Mouse (Mus musculus): Measurements from ENCODE around the gene Tnfrsf9. TPM values are rescaled to one million over a fixed set of nuclear protein-coding genes. Genes with fewer than 3 reads are reported as not detected.

Gene Tnfrsf9
- polyA plus RNA-seq, 1 experiment from 2014 or later, result 0.13 TPM

DNA sequence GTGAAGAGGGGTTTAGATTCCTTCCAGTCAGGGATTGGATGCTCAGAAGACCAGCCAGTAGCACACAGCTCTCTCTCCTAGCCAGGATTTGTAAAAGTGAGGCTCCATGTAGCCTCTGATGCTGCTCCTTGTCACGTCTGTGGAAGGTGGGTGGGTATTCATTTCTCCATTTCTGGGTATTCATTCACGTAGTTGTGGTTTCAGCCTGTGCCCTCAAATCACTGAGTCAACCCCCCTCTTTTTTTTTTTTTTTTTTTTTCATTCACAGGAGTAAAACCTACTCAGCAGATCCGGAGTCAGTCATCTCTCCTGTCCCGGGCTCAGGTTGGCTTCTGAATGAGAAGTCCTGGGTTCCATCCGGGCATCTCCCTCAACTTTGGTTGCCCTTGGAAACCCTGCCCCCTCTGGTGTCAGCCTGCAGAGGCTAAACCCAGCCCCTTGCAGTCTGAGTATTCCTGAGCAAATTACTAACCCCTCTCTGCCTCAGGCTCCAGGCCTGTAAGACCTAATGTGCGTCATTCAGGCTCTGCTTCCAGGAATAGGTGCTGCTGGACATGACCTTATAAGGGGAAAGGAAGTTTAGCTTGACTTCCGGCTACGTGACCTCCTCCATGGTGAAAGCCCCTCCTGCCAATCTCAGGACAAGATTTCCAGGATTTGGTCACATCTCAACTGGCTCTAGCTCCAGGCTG, 3.1 kb downstream of the Tnfrsf9 start:
- Histone ChIP-seq H3K36me3 (ENCODE audit: insufficient read depth, low read length) (no peaks in the 10 kb centered on the region), H3K9ac (ENCODE audit: low read depth, low read length) (no peak overlapping the region), H3K4me2 (ENCODE audit: low read length) (no peak overlapping the region), H3K27me3 (ENCODE audit: insufficient read depth, low read length) (no peaks in the 10 kb centered on the region), H3K4me1 (replicated peaks; ENCODE audit: insufficient read depth, low read length) (peaks cover 16% of the 10 kb centered on the region; the same call in 1 of the 2 replicates), H3K27ac (no peak overlapping the region), H3K4me3 (replicated peaks; ENCODE audit: low read depth, low read length) (no peak overlapping the region), H3K9me3 (replicated peaks; ENCODE audit: low read length) (no peaks in the 10 kb centered on the region)
- no peak for ATAC-seq (replicated peaks; ENCODE audit: low FRiP score, low read depth)
- 70% methylated on average over 8 of the region's 8 CpGs for WGBS
- no peak for TF ChIP-seq CTCF (IDR thresholded peaks at IDR 0.05; ENCODE audit: low read depth)
- no peak for DNase-seq (ENCODE audit: low spot score)

DNA sequence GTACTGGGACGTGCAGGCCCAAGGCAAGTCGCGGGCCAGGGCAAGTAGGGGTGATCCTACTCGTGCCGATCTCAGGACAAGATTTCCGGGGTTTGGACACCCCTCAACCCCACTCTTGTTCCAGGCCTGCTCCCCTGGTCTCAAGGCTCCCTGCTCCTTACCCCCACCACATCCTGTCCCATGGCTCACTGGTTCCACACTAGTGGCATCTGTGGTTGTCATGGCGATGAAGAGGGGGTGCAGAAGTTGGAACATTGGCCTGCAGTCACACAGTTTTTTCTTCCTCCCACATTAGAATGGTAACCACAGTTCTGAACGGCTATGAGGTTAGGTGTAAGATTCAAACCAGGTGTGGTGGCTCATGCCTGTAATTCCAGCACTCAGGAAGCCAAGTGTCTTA, 6.8 kb downstream of the Tnfrsf9 start:
- Histone ChIP-seq H3K27me3 (ENCODE audit: insufficient read depth, low read length) (no peaks in the 10 kb centered on the region), H3K9me3 (replicated peaks; ENCODE audit: low read length) (no peaks in the 10 kb centered on the region), H3K4me3 (replicated peaks; ENCODE audit: low read depth, low read length) (no peak overlapping the region), H3K27ac (no peak overlapping the region), H3K4me1 (replicated peaks; ENCODE audit: insufficient read depth, low read length) (0 out of 2 replicates have a peak, but pooled peaks cover 4% of the 10 kb centered on the region), H3K36me3 (ENCODE audit: insufficient read depth, low read length) (no peaks in the 10 kb centered on the region), H3K9ac (ENCODE audit: low read depth, low read length) (no peak overlapping the region), H3K4me2 (ENCODE audit: low read length) (no peak overlapping the region)
- 0 out of 2 replicates have a peak, but pooled peaks have one; percentile 26 for ATAC-seq (replicated peaks; ENCODE audit: low FRiP score, low read depth)
- peak; percentile 42 for DNase-seq (ENCODE audit: low spot score)
- TF ChIP-seq CTCF (IDR thresholded peaks at IDR 0.05; ENCODE audit: low read depth), result no peak
- WGBS, result 49% methylated on average over 8 of the region's 8 CpGs

DNA sequence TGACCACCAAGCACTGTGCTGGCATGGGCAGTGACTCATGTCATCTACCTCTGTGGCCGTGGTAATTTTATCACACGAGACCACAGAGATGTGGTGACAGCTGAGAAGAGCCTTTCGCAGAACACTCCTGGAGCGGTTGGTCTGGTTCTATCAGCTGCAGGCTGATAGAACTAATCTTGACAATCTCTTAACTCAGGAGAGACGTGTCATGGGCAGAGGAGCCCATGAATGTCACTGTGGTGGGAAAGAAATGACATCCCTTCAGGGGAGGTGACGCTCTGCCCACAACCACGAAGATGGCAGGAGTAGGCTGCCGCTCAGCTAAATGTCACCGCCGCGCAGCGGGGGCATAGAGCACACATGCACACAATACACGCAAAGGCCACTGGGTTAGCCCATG, 9.9 kb downstream of the Tnfrsf9 start:
- H3K4me1 ChIP-seq (replicated peaks; ENCODE audit: insufficient read depth, low read length), result 0 out of 2 replicates have a peak, but pooled peaks cover 4% of the 10 kb centered on the region
- H3K9ac ChIP-seq (ENCODE audit: low read depth, low read length), result no peak overlapping the region
- DNase-seq (ENCODE audit: low spot score) (no peak), ATAC-seq (replicated peaks; ENCODE audit: low FRiP score, low read depth) (no peak)
- 80% methylated on average over 13 of the region's 13 CpGs for WGBS
- H3K9me3 ChIP-seq (replicated peaks; ENCODE audit: low read length), result no peaks in the 10 kb centered on the region
- H3K4me2 ChIP-seq (ENCODE audit: low read length), result no peak overlapping the region
- TF ChIP-seq CTCF (IDR thresholded peaks at IDR 0.05; ENCODE audit: low read depth), result no peak
- H3K27me3 ChIP-seq (ENCODE audit: insufficient read depth, low read length), result no peaks in the 10 kb centered on the region
- no peak overlapping the region for H3K27ac ChIP-seq
- H3K4me3 ChIP-seq (replicated peaks; ENCODE audit: low read depth, low read length), result no peak overlapping the region
- H3K36me3 ChIP-seq (ENCODE audit: insufficient read depth, low read length), result no peaks in the 10 kb centered on the region

DNA sequence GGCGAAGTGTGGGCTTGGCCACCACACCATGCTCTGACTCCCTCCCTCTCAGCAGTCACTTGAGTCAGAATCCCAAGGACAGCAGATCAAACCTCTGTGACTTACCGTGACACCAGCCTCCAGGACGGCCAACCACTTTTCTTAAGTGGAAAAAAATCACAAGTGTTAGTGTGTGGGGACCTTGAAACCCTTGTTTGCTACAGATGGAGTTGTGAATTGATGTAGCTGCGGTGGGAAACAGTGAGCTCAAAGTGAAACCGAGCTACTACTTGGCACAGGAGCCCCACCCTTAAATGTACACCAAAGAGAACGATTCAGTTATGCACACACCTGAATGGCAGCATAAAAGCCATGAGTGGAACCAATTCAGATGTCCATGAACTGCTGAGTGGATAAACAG, 10.6 kb downstream of the Tnfrsf9 start:
- no peaks in the 10 kb centered on the region for H3K9me3 ChIP-seq (replicated peaks; ENCODE audit: low read length)
- no peak overlapping the region for H3K4me2 ChIP-seq (ENCODE audit: low read length)
- TF ChIP-seq CTCF (IDR thresholded peaks at IDR 0.05; ENCODE audit: low read depth), result no peak
- H3K27me3 ChIP-seq (ENCODE audit: insufficient read depth, low read length), result no peaks in the 10 kb centered on the region
- H3K4me1 ChIP-seq (replicated peaks; ENCODE audit: insufficient read depth, low read length), result 0 out of 2 replicates have a peak, but pooled peaks cover 4% of the 10 kb centered on the region
- 84% methylated on average over 6 of the region's 6 CpGs for WGBS
- ATAC-seq (replicated peaks; ENCODE audit: low FRiP score, low read depth) (no peak), DNase-seq (ENCODE audit: low spot score) (no peak)
- no peak overlapping the region for H3K9ac ChIP-seq (ENCODE audit: low read depth, low read length)
- no peak overlapping the region for H3K27ac ChIP-seq
- H3K36me3 ChIP-seq (ENCODE audit: insufficient read depth, low read length), result no peaks in the 10 kb centered on the region
- no peak overlapping the region for H3K4me3 ChIP-seq (replicated peaks; ENCODE audit: low read depth, low read length)

DNA sequence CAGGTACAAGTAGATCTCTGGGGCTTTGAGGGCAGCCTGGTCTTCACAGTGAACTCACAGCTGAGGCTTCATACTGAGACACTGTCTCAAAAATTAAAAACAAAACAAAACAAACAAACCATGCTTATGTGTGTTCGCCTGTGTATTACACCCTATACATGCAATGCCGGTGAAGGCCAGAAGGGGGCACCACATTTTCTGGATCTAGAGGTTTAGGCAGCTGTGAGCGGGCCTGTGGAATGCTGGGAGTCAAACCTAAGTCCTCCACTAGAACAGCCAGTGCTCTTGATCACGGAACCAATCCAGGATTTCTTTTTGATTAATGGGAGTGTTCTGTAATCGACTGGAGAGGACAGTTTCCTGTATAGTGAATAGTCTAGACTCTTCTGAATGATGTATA, 11.6 kb downstream of the Tnfrsf9 start:
- no peak overlapping the region for H3K27ac ChIP-seq
- no peaks in the 10 kb centered on the region for H3K9me3 ChIP-seq (replicated peaks; ENCODE audit: low read length)
- DNase-seq (ENCODE audit: low spot score), result no peak
- H3K4me1 ChIP-seq (replicated peaks; ENCODE audit: insufficient read depth, low read length), result 0 out of 2 replicates have a peak, but pooled peaks cover 4% of the 10 kb centered on the region
- 52% methylated on average over 5 of the region's 5 CpGs for WGBS
- no peaks in the 10 kb centered on the region for H3K27me3 ChIP-seq (ENCODE audit: insufficient read depth, low read length)
- no peak overlapping the region for H3K9ac ChIP-seq (ENCODE audit: low read depth, low read length)
- no peak overlapping the region for H3K4me3 ChIP-seq (replicated peaks; ENCODE audit: low read depth, low read length)
- peak; percentile 64 for TF ChIP-seq CTCF (IDR thresholded peaks at IDR 0.05; ENCODE audit: low read depth)
- no peak for ATAC-seq (replicated peaks; ENCODE audit: low FRiP score, low read depth)
- no peaks in the 10 kb centered on the region for H3K36me3 ChIP-seq (ENCODE audit: insufficient read depth, low read length)
- H3K4me2 ChIP-seq (ENCODE audit: low read length), result no peak overlapping the region

- H3K4me3 ChIP-seq (replicated peaks; ENCODE audit: low read depth, low read length), result no peak overlapping the region
- no peak for ATAC-seq (replicated peaks; ENCODE audit: low FRiP score, low read depth)
- H3K9me3 ChIP-seq (replicated peaks; ENCODE audit: low read length), result no peaks in the 10 kb centered on the region
- H3K4me2 ChIP-seq (ENCODE audit: low read length), result no peak overlapping the region
- TF ChIP-seq CTCF (IDR thresholded peaks at IDR 0.05; ENCODE audit: low read depth), result no peak
- no peak overlapping the region for H3K27ac ChIP-seq
- peak; percentile 10 for DNase-seq (ENCODE audit: low spot score)
- 48% methylated on average over 13 of the region's 14 CpGs for WGBS
- H3K4me1 ChIP-seq (replicated peaks; ENCODE audit: insufficient read depth, low read length), result no peaks in the 10 kb centered on the region
- H3K36me3 ChIP-seq (ENCODE audit: insufficient read depth, low read length), result no peaks in the 10 kb centered on the region
- H3K9ac ChIP-seq (ENCODE audit: low read depth, low read length), result no peak overlapping the region
- H3K27me3 ChIP-seq (ENCODE audit: insufficient read depth, low read length), result no peaks in the 10 kb centered on the region
Measured at GRCm38 (mm10) chr4:150926924-150927705, 12.8 kb downstream of the Tnfrsf9 start.

Measured in kidney, postnatal 0 days (tissue).